Mouse (Mus musculus): Measurements from ENCODE around the gene Timp4. TPM values are rescaled to one million over a fixed set of nuclear protein-coding genes. Genes with fewer than 3 reads are reported as not detected.

Timp4 gene
- polyA plus RNA-seq, 1 experiment from 2014 or later, result 8.4 TPM

DNA sequence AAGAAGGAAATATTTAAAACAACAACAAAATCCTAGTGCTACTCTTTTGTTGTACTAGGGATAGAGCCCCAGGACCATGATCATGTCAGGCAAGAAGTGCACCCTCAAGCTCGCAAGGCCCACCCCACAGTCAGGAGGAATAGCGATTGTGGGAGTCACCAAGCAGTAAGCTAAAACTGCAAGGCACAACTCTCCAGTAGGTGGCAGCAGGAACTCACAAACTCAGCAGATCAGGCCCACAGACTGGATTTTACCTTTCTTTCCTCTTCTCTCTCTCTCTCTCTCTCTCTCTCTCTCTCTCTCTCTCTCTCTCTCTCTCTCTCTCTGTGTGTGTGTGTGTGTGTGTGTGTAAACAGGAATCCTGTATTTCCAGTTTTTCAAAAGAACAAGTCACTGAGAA is 24.5 kb downstream of the Timp4 start:
- no peaks in the 10 kb centered on the region for H3K36me3 ChIP-seq (ENCODE audit: control insufficient read depth, insufficient read depth, low read length)
- H3K4me2 ChIP-seq (ENCODE audit: low read length), result no peak overlapping the region
- ATAC-seq (ENCODE audit: low FRiP score, low TSS enrichment), result peak; percentile 37; the same call in 1 of the 2 replicates
- no peaks in the 10 kb centered on the region for H3K4me1 ChIP-seq (ENCODE audit: control insufficient read depth, insufficient read depth, low read length)
- WGBS, result 12% methylated on average over 2 of the region's 2 CpGs
- peak; percentile 91 for DNase-seq
- H3K4me3 ChIP-seq (replicated peaks; ENCODE audit: low read depth, low read length), result no peak overlapping the region
- no peak overlapping the region for H3K9ac ChIP-seq (replicated peaks; ENCODE audit: low read length)
- no peak overlapping the region for H3K27ac ChIP-seq (replicated peaks; ENCODE audit: low read depth, low read length)
- no peaks in the 10 kb centered on the region for H3K27me3 ChIP-seq (ENCODE audit: control insufficient read depth, insufficient read depth, low read length)
- H3K9me3 ChIP-seq (ENCODE audit: control insufficient read depth, low read length), result no peaks in the 10 kb centered on the region

DNA sequence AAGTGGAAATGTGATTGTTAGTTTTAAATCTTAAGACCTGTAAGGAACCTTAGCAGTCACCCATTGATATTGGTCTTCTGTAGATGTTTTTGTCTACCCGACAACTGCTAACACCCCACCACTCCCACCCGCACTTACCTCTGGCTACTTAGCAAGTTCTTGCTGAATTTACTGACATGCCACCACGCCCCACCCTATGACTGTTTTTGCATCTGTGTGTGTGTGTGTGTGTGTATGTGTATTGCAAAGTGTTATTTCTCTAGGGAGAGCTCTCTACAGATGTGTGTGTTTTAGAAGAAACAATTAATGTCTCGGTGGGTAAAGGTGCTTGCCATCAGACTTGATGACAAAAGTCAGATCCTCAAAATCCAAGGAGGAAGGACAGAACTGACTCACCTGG is 25.0 kb downstream of the Timp4 start, which contains the start of gene Gm17482:
TSS of gene Gm17482 (plus strand) at position 301 of the 400 bp plus-strand sequence.
- H3K4me2 ChIP-seq (ENCODE audit: low read length), result no peak within 1 kb of the TSS
- no peak within 1 kb of the TSS for H3K9ac ChIP-seq (replicated peaks; ENCODE audit: low read length)
- ATAC-seq (ENCODE audit: low FRiP score, low TSS enrichment) (no peak), DNase-seq (no peak)
- no peaks in the 10 kb centered on the region for H3K36me3 ChIP-seq (ENCODE audit: control insufficient read depth, insufficient read depth, low read length)
- no peak within 1 kb of the TSS for H3K27ac ChIP-seq (replicated peaks; ENCODE audit: low read depth, low read length)
- H3K4me1 ChIP-seq (ENCODE audit: control insufficient read depth, insufficient read depth, low read length), result no peaks in the 10 kb centered on the region
- WGBS, result 78% methylated on average over 4 of the region's 4 CpGs
- no peaks in the 10 kb centered on the region for H3K27me3 ChIP-seq (ENCODE audit: control insufficient read depth, insufficient read depth, low read length)
- H3K9me3 ChIP-seq (ENCODE audit: control insufficient read depth, low read length), result no peaks in the 10 kb centered on the region
- H3K4me3 ChIP-seq (replicated peaks; ENCODE audit: low read depth, low read length), result no peak within 1 kb of the TSS

DNA sequence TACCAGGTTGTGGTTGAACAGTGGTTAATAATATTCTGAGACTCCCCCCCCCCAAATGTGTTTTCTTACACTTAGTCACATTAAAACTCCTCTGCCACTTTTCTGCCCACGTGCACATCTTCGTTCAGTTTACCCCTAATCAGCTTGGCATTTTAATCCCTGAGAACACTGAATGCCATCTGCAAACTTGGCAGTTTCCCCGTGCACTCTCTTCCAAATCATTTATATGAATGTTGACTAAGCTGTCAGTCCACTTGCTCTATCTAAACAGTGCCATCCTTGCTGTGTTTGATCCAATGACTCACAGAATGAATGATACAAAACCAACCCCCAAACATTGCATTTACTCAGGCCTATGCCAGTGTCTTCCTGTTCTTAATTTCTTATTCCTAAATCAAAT is 26.5 kb downstream of the Timp4 start:
- WGBS, result 52% methylated on average over 3 of the region's 3 CpGs
- peak; percentile 11 for DNase-seq
- no peak for ATAC-seq (ENCODE audit: low FRiP score, low TSS enrichment)

DNA sequence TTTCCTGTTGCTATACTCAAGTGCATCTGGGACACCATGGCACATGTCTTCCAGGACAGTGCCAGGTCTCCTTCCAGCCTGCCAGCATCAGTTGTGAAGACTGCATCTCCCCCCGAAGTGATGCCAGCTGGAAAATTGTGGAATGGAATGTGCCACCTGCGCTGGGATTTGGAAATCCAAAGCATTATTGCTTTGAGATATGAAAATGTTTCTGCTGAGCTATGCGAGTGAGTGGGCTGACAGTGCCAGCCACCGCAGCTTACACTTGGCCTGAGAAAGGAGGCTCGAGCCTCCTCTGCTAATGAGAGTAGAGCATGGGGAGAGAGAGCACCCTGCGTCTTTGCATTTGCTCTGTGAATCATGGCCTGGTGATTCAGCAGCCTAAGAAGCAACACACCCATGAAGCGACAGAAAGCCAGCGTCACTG is 30.8 kb downstream of the Timp4 start:
- DNase-seq (no peak), ATAC-seq (ENCODE audit: low FRiP score, low TSS enrichment) (no peak)
- Histone ChIP-seq H3K4me1 (ENCODE audit: control insufficient read depth, insufficient read depth, low read length) (no peaks in the 10 kb centered on the region), H3K4me3 (replicated peaks; ENCODE audit: low read depth, low read length) (no peak overlapping the region), H3K4me2 (ENCODE audit: low read length) (no peak overlapping the region), H3K36me3 (ENCODE audit: control insufficient read depth, insufficient read depth, low read length) (no peaks in the 10 kb centered on the region), H3K27me3 (ENCODE audit: control insufficient read depth, insufficient read depth, low read length) (no peaks in the 10 kb centered on the region), H3K9ac (replicated peaks; ENCODE audit: low read length) (no peak overlapping the region), H3K9me3 (ENCODE audit: control insufficient read depth, low read length) (no peaks in the 10 kb centered on the region), H3K27ac (replicated peaks; ENCODE audit: low read depth, low read length) (no peak overlapping the region)
- WGBS, result 85% methylated on average over 8 of the region's 8 CpGs

More for the DNA sequence above, 26.5 kb downstream of the Timp4 start:
- Histone ChIP-seq H3K27me3 (ENCODE audit: control insufficient read depth, insufficient read depth, low read length) (no peaks in the 10 kb centered on the region), H3K9ac (replicated peaks; ENCODE audit: low read length) (no peak overlapping the region), H3K4me1 (ENCODE audit: control insufficient read depth, insufficient read depth, low read length) (no peaks in the 10 kb centered on the region), H3K4me3 (replicated peaks; ENCODE audit: low read depth, low read length) (no peak overlapping the region), H3K4me2 (ENCODE audit: low read length) (no peak overlapping the region), H3K27ac (replicated peaks; ENCODE audit: low read depth, low read length) (no peak overlapping the region), H3K9me3 (ENCODE audit: control insufficient read depth, low read length) (no peaks in the 10 kb centered on the region), H3K36me3 (ENCODE audit: control insufficient read depth, insufficient read depth, low read length) (no peaks in the 10 kb centered on the region)

DNA sequence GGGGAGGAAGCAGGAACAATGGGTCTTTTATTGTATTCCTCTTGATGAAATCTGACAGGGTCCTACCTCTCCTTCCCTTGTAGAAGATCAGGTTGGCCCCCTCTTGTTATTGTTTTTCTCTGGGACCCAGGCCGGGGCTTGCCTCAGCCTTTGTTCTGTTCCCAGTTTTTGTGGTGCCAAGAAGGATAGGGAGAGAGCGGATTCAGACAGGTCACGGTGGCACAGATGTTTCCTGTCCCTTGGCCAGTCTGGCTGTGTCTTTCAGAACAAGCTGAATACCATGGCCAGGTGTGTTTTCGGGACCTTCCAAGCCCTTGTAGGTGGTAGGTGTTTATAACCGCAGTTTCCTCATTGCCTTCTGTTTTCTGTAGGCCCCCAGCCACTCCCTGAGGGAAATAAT is 38.9 kb downstream of the Timp4 start:
- no peaks in the 10 kb centered on the region for H3K36me3 ChIP-seq (ENCODE audit: control insufficient read depth, insufficient read depth, low read length)
- ATAC-seq (ENCODE audit: low FRiP score, low TSS enrichment), result no peak
- no peaks in the 10 kb centered on the region for H3K9me3 ChIP-seq (ENCODE audit: control insufficient read depth, low read length)

DNA sequence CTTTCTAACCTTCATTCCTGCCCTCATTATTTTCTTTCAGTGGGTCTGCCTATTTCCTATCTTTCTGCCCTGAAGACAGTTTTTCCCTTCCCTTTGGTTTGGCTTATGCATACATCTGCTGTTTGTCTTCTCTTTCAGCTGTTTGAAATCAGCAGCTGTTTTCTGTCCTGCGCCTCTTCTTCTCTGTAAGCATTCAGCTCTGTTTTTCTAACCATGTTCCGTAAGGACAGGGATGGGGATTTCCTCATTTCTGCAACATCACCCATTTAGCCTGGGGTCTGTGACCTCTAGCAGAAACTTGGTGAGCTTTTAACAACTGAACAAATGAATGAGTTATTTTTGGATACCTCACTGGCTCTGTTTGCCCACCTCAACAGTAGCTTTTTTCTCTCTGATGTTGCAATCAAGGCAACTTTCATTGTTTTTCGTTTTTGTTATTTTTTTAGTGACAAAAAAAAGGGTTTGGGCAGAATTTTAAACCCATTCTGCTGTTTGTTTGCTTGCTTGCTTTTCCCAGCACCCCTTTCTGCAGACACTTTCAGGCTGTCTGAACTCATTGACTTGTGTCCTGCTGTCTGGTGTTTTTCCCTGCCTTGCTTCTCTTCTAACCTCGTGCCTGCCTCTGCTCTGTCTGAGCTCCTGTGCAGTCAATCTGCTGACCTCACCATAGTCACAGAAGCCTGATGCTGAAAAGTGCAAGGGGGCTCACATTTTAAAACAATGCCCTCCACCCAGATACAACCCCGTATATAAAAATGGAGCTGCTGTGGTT is 39.7 kb downstream of the Timp4 start:
- Histone ChIP-seq H3K27ac (replicated peaks; ENCODE audit: low read depth, low read length) (no peak overlapping the region), H3K27me3 (ENCODE audit: control insufficient read depth, insufficient read depth, low read length) (no peaks in the 10 kb centered on the region), H3K9me3 (ENCODE audit: control insufficient read depth, low read length) (no peaks in the 10 kb centered on the region), H3K4me2 (ENCODE audit: low read length) (no peak overlapping the region), H3K36me3 (ENCODE audit: control insufficient read depth, insufficient read depth, low read length) (no peaks in the 10 kb centered on the region), H3K9ac (replicated peaks; ENCODE audit: low read length) (no peak overlapping the region), H3K4me3 (replicated peaks; ENCODE audit: low read depth, low read length) (no peak overlapping the region), H3K4me1 (ENCODE audit: control insufficient read depth, insufficient read depth, low read length) (no peaks in the 10 kb centered on the region)
- WGBS, result 78% methylated on average over 5 of the region's 5 CpGs
- DNase-seq (no peak), ATAC-seq (ENCODE audit: low FRiP score, low TSS enrichment) (no peak)

More for the DNA sequence above, 38.9 kb downstream of the Timp4 start:
- no peak for DNase-seq
- no peak overlapping the region for H3K9ac ChIP-seq (replicated peaks; ENCODE audit: low read length)
- H3K4me3 ChIP-seq (replicated peaks; ENCODE audit: low read depth, low read length), result no peak overlapping the region
- 68% methylated on average over 5 of the region's 5 CpGs for WGBS
- no peaks in the 10 kb centered on the region for H3K4me1 ChIP-seq (ENCODE audit: control insufficient read depth, insufficient read depth, low read length)
- no peaks in the 10 kb centered on the region for H3K27me3 ChIP-seq (ENCODE audit: control insufficient read depth, insufficient read depth, low read length)
- H3K4me2 ChIP-seq (ENCODE audit: low read length), result no peak overlapping the region
- H3K27ac ChIP-seq (replicated peaks; ENCODE audit: low read depth, low read length), result no peak overlapping the region

DNA sequence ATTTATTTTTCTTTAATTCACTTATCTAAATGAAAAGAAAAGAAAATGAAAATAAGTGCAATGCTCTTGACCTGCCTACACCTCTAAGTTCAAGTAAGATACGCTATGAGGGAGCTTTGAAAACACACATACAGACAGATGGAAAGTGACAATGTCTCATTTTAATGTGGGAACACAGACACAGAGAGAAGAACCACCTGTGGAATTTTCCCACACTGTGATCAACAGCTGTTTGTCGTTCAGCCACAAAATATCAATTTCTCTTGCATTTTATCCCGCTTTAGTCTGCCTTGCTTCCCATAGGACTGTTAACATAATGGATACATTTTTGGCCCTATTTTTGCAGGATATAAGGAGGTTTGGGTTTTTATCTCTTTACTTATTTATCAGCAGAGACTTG is 41.2 kb downstream of the Timp4 start:
- DNase-seq, result no peak
- Histone ChIP-seq H3K9ac (replicated peaks; ENCODE audit: low read length) (no peak overlapping the region), H3K27ac (replicated peaks; ENCODE audit: low read depth, low read length) (no peak overlapping the region), H3K4me2 (ENCODE audit: low read length) (no peak overlapping the region), H3K4me3 (replicated peaks; ENCODE audit: low read depth, low read length) (no peak overlapping the region), H3K27me3 (ENCODE audit: control insufficient read depth, insufficient read depth, low read length) (no peaks in the 10 kb centered on the region), H3K9me3 (ENCODE audit: control insufficient read depth, low read length) (no peaks in the 10 kb centered on the region), H3K4me1 (ENCODE audit: control insufficient read depth, insufficient read depth, low read length) (no peaks in the 10 kb centered on the region), H3K36me3 (ENCODE audit: control insufficient read depth, insufficient read depth, low read length) (no peaks in the 10 kb centered on the region)
- WGBS, result 89% methylated on average over 3 of the region's 3 CpGs
- no peak for ATAC-seq (ENCODE audit: low FRiP score, low TSS enrichment)

DNA sequence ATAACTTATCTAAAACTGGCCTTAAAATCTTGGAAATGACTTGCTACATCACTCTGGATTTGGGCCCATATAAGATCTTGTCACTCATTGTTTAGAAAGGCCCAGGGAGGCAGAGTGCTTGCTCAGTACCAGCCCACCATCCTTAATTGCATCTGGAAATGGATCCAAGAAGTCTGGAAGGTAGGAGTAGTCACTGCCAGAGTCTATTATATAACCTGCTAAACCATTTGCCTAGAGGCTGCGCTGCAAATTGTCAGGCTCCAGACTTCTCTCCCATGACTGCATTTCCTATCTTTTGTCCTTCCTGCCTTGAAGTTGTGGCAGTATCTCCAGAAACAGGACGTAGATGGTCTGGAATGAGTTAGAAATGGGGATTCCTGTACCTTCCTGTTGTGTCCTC is 41.8 kb downstream of the Timp4 start:
- Histone ChIP-seq H3K36me3 (ENCODE audit: control insufficient read depth, insufficient read depth, low read length) (no peaks in the 10 kb centered on the region), H3K4me1 (ENCODE audit: control insufficient read depth, insufficient read depth, low read length) (no peaks in the 10 kb centered on the region), H3K9me3 (ENCODE audit: control insufficient read depth, low read length) (no peaks in the 10 kb centered on the region), H3K4me3 (replicated peaks; ENCODE audit: low read depth, low read length) (no peak overlapping the region), H3K27me3 (ENCODE audit: control insufficient read depth, insufficient read depth, low read length) (no peaks in the 10 kb centered on the region), H3K9ac (replicated peaks; ENCODE audit: low read length) (no peak overlapping the region), H3K4me2 (ENCODE audit: low read length) (no peak overlapping the region), H3K27ac (replicated peaks; ENCODE audit: low read depth, low read length) (no peak overlapping the region)
- 88% methylated on average over 2 of the region's 2 CpGs for WGBS
- ATAC-seq (ENCODE audit: low FRiP score, low TSS enrichment) (no peak), DNase-seq (no peak)

DNA sequence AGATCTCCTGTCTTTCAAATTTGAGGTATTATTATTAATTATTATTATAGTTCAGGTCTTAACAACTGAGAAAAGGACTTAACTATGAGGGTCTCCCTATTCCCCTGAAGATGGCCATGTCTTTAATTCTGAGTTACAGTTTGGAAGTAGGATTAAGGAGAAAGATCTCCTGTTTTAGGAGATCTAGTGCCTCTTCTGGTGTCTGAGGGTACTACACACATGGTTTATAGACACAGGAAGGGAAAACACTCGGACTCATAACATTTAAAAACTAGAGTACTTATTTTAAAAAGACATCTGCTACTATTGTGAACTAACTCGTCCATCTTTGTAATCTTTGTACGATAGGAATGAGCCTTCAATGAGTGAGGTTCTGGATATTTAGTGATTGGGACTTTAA is 49.0 kb downstream of the Timp4 start:
- Histone ChIP-seq H3K4me1 (ENCODE audit: control insufficient read depth, insufficient read depth, low read length) (no peaks in the 10 kb centered on the region), H3K4me3 (replicated peaks; ENCODE audit: low read depth, low read length) (no peak overlapping the region), H3K27me3 (ENCODE audit: control insufficient read depth, insufficient read depth, low read length) (no peaks in the 10 kb centered on the region), H3K9me3 (ENCODE audit: control insufficient read depth, low read length) (no peaks in the 10 kb centered on the region), H3K36me3 (ENCODE audit: control insufficient read depth, insufficient read depth, low read length) (no peaks in the 10 kb centered on the region), H3K27ac (replicated peaks; ENCODE audit: low read depth, low read length) (no peak overlapping the region), H3K9ac (replicated peaks; ENCODE audit: low read length) (no peak overlapping the region), H3K4me2 (ENCODE audit: low read length) (no peak overlapping the region)
- DNase-seq (no peak), ATAC-seq (ENCODE audit: low FRiP score, low TSS enrichment) (no peak)
- 81% methylated on average over 3 of the region's 3 CpGs for WGBS
